Mouse (Mus musculus) heart, embryonic 15.5 days (tissue): ENCODE data around the gene Hao1. TPM values are rescaled to one million over a fixed set of nuclear protein-coding genes. Genes with fewer than 3 reads are reported as not detected.

Experiments
- ATAC-seq: fragments of 200-750 bp; cut with Nextera tagmentation; replicated peaks from 2 replicates; pipeline ENCODE4 v1.8.0; 2017; ENCODE audit warnings: low read depth, moderate TSS enrichment; ENCODE audit not compliant: insufficient number of reproducible peaks, insufficient read depth, low FRiP score
- H3K27ac ChIP-seq: fragments of 300-500 bp; sonication (generic); 2 replicates; pipeline ENCODE4 v1.5.1; 2015; ENCODE audit warnings: mild to moderate bottlenecking, inconsistent platforms
- H3K27me3 ChIP-seq: fragments of 300-500 bp; sonication (generic); 2 replicates; pipeline ENCODE4 v1.6.1; 2015; ENCODE audit warnings: inconsistent platforms
- H3K36me3 ChIP-seq: fragments of 300-500 bp; sonication (generic); 2 replicates; pipeline ENCODE4 v1.6.1; 2015; ENCODE audit warnings: mild to moderate bottlenecking, inconsistent platforms
- H3K4me1 ChIP-seq: fragments of 300-500 bp; sonication (generic); replicated peaks from 2 replicates; pipeline ENCODE4 v1.6.1; 2015; ENCODE audit warnings: inconsistent platforms
- H3K4me2 ChIP-seq: fragments of 300-500 bp; sonication (generic); 2 replicates; pipeline ENCODE4 v1.6.1; 2015; ENCODE audit warnings: inconsistent platforms, mild to moderate bottlenecking, moderate library complexity
- H3K4me3 ChIP-seq: fragments of 300-500 bp; sonication (generic); 2 replicates; pipeline ENCODE4 v1.5.1; 2015; ENCODE audit warnings: mild to moderate bottlenecking, inconsistent platforms
- H3K9ac ChIP-seq: fragments of 300-500 bp; sonication (generic); 2 replicates; pipeline ENCODE4 v1.6.1; 2015; ENCODE audit warnings: mild to moderate bottlenecking, inconsistent platforms
- H3K9me3 ChIP-seq: fragments of 300-500 bp; sonication (generic); replicated peaks from 2 replicates; pipeline ENCODE4 v1.6.1; 2016; ENCODE audit warnings: inconsistent platforms
- WGBS: fragments of 180-500 bp; shearing (Covaris S2); methylation state at CpG from one replicate; pipeline ENCODE4 v1.1.7; 2015; ENCODE audit warnings: mixed read lengths; 5-methylcytosine and 5-hydroxymethylcytosine counted together
- polyA plus RNA-seq: library from polyadenylated mRNA; unstranded; fragments of >200 nt; fragmentation: Nextera tagmentation; extraction: Ambion mirVana; gene quantifications from 2 replicates; pipeline ENCODE4 v1.2.1, GENCODE M21; 2015

The Hao1 gene
- polyA plus RNA-seq, 1 experiment from 2014 or later = not detected

GRCm38 (mm10) chr2:134462321-134462720 is 91.8 kb downstream of the Hao1 start:
- 58% methylated on average over 6 of the region's 6 CpGs for WGBS
- no peak for ATAC-seq
- Histone ChIP-seq H3K9ac (no peak overlapping the region), H3K27me3 (no peaks in the 10 kb centered on the region), H3K36me3 (no peaks in the 10 kb centered on the region), H3K9me3 (no peaks in the 10 kb centered on the region), H3K4me1 (no peaks in the 10 kb centered on the region), H3K4me2 (no peak overlapping the region), H3K27ac (no peak overlapping the region), H3K4me3 (no peak overlapping the region)

GRCm38 (mm10) chr2:134460831-134461230 is 93.3 kb downstream of the Hao1 start:
- H3K27ac ChIP-seq = no peak overlapping the region
- H3K4me3 ChIP-seq = no peak overlapping the region
- no peak for ATAC-seq
- 53% methylated on average over 5 of the region's 5 CpGs for WGBS
- no peaks in the 10 kb centered on the region for H3K36me3 ChIP-seq
- H3K4me2 ChIP-seq = no peak overlapping the region
- H3K9ac ChIP-seq = no peak overlapping the region
- no peaks in the 10 kb centered on the region for H3K4me1 ChIP-seq
- H3K9me3 ChIP-seq = no peaks in the 10 kb centered on the region
- H3K27me3 ChIP-seq = no peaks in the 10 kb centered on the region

GRCm38 (mm10) chr2:134456065-134456505 is 98.1 kb downstream of the Hao1 start:
- Histone ChIP-seq H3K36me3 (no peaks in the 10 kb centered on the region), H3K9me3 (no peaks in the 10 kb centered on the region), H3K4me2 (no peak overlapping the region), H3K27me3 (no peaks in the 10 kb centered on the region), H3K4me3 (no peak overlapping the region), H3K9ac (no peak overlapping the region), H3K27ac (no peak overlapping the region), H3K4me1 (no peaks in the 10 kb centered on the region)
- no peak for ATAC-seq
- WGBS = 37% methylated on average over 7 of the region's 7 CpGs

GRCm38 (mm10) chr2:134452748-134453147 is 101.4 kb downstream of the Hao1 start:
- H3K9ac ChIP-seq = no peak overlapping the region
- H3K36me3 ChIP-seq = no peaks in the 10 kb centered on the region
- no peak overlapping the region for H3K27ac ChIP-seq
- ATAC-seq = no peak
- no peaks in the 10 kb centered on the region for H3K27me3 ChIP-seq
- H3K4me2 ChIP-seq = no peak overlapping the region
- no peak overlapping the region for H3K4me3 ChIP-seq
- no peaks in the 10 kb centered on the region for H3K9me3 ChIP-seq
- H3K4me1 ChIP-seq = no peaks in the 10 kb centered on the region
- 80% methylated on average over 1 of the region's 1 CpGs for WGBS

- ATAC-seq = no peak
- Histone ChIP-seq H3K9ac (no peak overlapping the region), H3K27me3 (no peaks in the 10 kb centered on the region), H3K9me3 (no peaks in the 10 kb centered on the region), H3K4me1 (no peaks in the 10 kb centered on the region), H3K27ac (no peak overlapping the region), H3K4me2 (no peak overlapping the region), H3K4me3 (no peak overlapping the region), H3K36me3 (no peaks in the 10 kb centered on the region)
- 59% methylated on average over 1 of the region's 1 CpGs for WGBS
These were observed 103.2 kb downstream of the Hao1 start for GRCm38 (mm10) chr2:134450976-134451375.

Other genes with a start within 250 kb of the Hao1 start
- gene Tmx4, start 89.8 kb upstream of the Hao1 start, polyA plus RNA-seq = 34.7 and 35.2 TPM in 2 replicates
- 5.2 and 6.4 TPM in 2 replicates for gene Plcb1, start 231.7 kb upstream of the Hao1 start, polyA plus RNA-seq